Mouse (Mus musculus) urinary bladder, adult 2 months (tissue): ENCODE measurements around the gene Ppp1r9a. TPM values are rescaled to one million over a fixed set of nuclear protein-coding genes. Genes with fewer than 3 reads are reported as not detected.

ENCODE experiments used
- DNase-seq: peaks from one replicate; pipeline ENCODE4 v3.0.0; 2022; ENCODE audit warnings: low spot score
- polyA plus RNA-seq: library from polyadenylated mRNA; depleted of rRNA; stranded (reverse); fragments of >200 nt; gene quantifications from 2 replicates; pipeline ENCODE4 v1.2.3, GENCODE M21; 2012

The Ppp1r9a gene
- polyA plus RNA-seq, 1 experiment: 12.1 TPM

GRCm38 (mm10) chr6:4956651-4957050, 53.9 kb downstream of the Ppp1r9a start:
- DNase-seq: no peak

- no peak for DNase-seq
Measured at GRCm38 (mm10) chr6:4962197-4962596, 59.5 kb downstream of the Ppp1r9a start.

- no peak for DNase-seq
Measured at GRCm38 (mm10) chr6:4963049-4963448, 60.3 kb downstream of the Ppp1r9a start.

GRCm38 (mm10) chr6:4967236-4967635, 64.5 kb downstream of the Ppp1r9a start:
- no peak for DNase-seq

GRCm38 (mm10) chr6:4971229-4971628, 68.5 kb downstream of the Ppp1r9a start:
- DNase-seq: no peak

GRCm38 (mm10) chr6:4972808-4973207, 70.1 kb downstream of the Ppp1r9a start:
- DNase-seq: no peak

- no peak for DNase-seq
Measured at GRCm38 (mm10) chr6:4973337-4973736, 70.6 kb downstream of the Ppp1r9a start.

- DNase-seq: no peak
Measured at GRCm38 (mm10) chr6:4977515-4977914, 74.8 kb downstream of the Ppp1r9a start.

- no peak for DNase-seq
Measured at GRCm38 (mm10) chr6:4978249-4978648, 75.5 kb downstream of the Ppp1r9a start.

GRCm38 (mm10) chr6:4978897-4979296, 76.2 kb downstream of the Ppp1r9a start:
- no peak for DNase-seq

- DNase-seq: no peak
Measured at GRCm38 (mm10) chr6:4980113-4980512, 77.4 kb downstream of the Ppp1r9a start.

- DNase-seq: no peak
Measured at GRCm38 (mm10) chr6:4982686-4983162, 80.0 kb downstream of the Ppp1r9a start.

GRCm38 (mm10) chr6:4985668-4986067, 83.0 kb downstream of the Ppp1r9a start:
- no peak for DNase-seq

GRCm38 (mm10) chr6:4987084-4987483, 84.4 kb downstream of the Ppp1r9a start:
- DNase-seq: no peak

- no peak for DNase-seq
Measured at GRCm38 (mm10) chr6:4988688-4989087, 86.0 kb downstream of the Ppp1r9a start.

- DNase-seq: no peak
Measured at GRCm38 (mm10) chr6:4992308-4992707, 89.6 kb downstream of the Ppp1r9a start.

- DNase-seq: no peak
Measured at GRCm38 (mm10) chr6:4993600-4994160, 91.0 kb downstream of the Ppp1r9a start.

- no peak for DNase-seq
Measured at GRCm38 (mm10) chr6:4994161-4994919, 91.6 kb downstream of the Ppp1r9a start.

- DNase-seq: no peak
Measured at GRCm38 (mm10) chr6:4997599-4997998, 94.9 kb downstream of the Ppp1r9a start.

GRCm38 (mm10) chr6:4998929-4999328, 96.2 kb downstream of the Ppp1r9a start:
- DNase-seq: no peak

GRCm38 (mm10) chr6:5000788-5001187, 98.1 kb downstream of the Ppp1r9a start:
- DNase-seq: no peak

- DNase-seq: no peak
Measured at GRCm38 (mm10) chr6:5005491-5006275, 103.0 kb downstream of the Ppp1r9a start.
